Mouse (Mus musculus) heart, embryonic 14.5 days (tissue): ENCODE measurements at regions not wholly inside any gene's neighbourhood (a gene's known extent, or its start where the extent isn't known, plus 50 kb on each side); places are given as distances from the start of the nearest gene placed in this dataset.

Source experiments
- ATAC-seq: fragments of 200-750 bp; cut with Nextera tagmentation; 2 replicates; pipeline ENCODE4 v1.8.0; 2017; ENCODE audit warnings: low read depth, moderate TSS enrichment; ENCODE audit not compliant: insufficient number of reproducible peaks, insufficient read depth, low FRiP score
- H3K27ac ChIP-seq, 2 experiments: fragments of 200-500 bp in 1 of 2; fragments of 300-500 bp in 1 of 2; sonication (generic) in 1 of 2; replicated peaks in 1 of 2; 2 replicates each; pipeline ENCODE4 v1.5.1; 2012 to 2014; ENCODE audit warnings: low read depth in 2 of 2, low read length in 2 of 2, control low read depth in 1 of 2, mild to moderate bottlenecking in 1 of 2, mixed read lengths in 1 of 2; ENCODE audit not compliant: control insufficient read depth in 1 of 2, insufficient read depth in 1 of 2
- H3K27me3 ChIP-seq: fragments of 300-500 bp; sonication (generic); 2 replicates; pipeline ENCODE4 v1.6.1; 2014; ENCODE audit warnings: mild to moderate bottlenecking, low read length, control low read depth; ENCODE audit not compliant: control insufficient read depth, insufficient read depth
- H3K36me3 ChIP-seq: fragments of 300-500 bp; sonication (generic); 2 replicates; pipeline ENCODE4 v1.6.1; 2014; ENCODE audit warnings: mild to moderate bottlenecking, control low read depth, low read length, mixed read lengths; ENCODE audit not compliant: control insufficient read depth, insufficient read depth
- H3K4me1 ChIP-seq, 2 experiments: fragments of 200-500 bp in 1 of 2; fragments of 300-500 bp in 1 of 2; sonication (generic) in 1 of 2; 2 replicates each; pipeline ENCODE4 v1.6.1; 2012 to 2014; ENCODE audit warnings: low read length in 2 of 2, control low read depth in 1 of 2, mixed read lengths in 1 of 2; ENCODE audit not compliant: control insufficient read depth in 2 of 2, insufficient read depth in 2 of 2
- H3K4me2 ChIP-seq: fragments of 300-500 bp; sonication (generic); 2 replicates; pipeline ENCODE4 v1.6.1; 2014; ENCODE audit warnings: mild to moderate bottlenecking, low read length
- H3K4me3 ChIP-seq, 2 experiments: fragments of 200-500 bp in 1 of 2; fragments of 300-500 bp in 1 of 2; sonication (generic) in 1 of 2; 2 replicates each; pipeline ENCODE4 v1.5.1; 2012 to 2014; ENCODE audit warnings: low read length in 2 of 2, mild to moderate bottlenecking in 2 of 2, control low read depth in 1 of 2, low read depth in 1 of 2, moderate library complexity in 1 of 2; ENCODE audit not compliant: control insufficient read depth in 1 of 2, insufficient read depth in 1 of 2
- H3K9ac ChIP-seq: fragments of 300-500 bp; sonication (generic); 2 replicates; pipeline ENCODE4 v1.6.1; 2014; ENCODE audit warnings: mild to moderate bottlenecking, low read length
- H3K9me3 ChIP-seq: fragments of 300-500 bp; sonication (generic); 2 replicates; pipeline ENCODE4 v1.6.1; 2016; ENCODE audit warnings: low read length, control low read depth; ENCODE audit not compliant: control insufficient read depth
- WGBS: fragments of 180-500 bp; shearing (Covaris S2); extraction: QIAGEN DNeasy Blood & Tissue Kit; methylation state at CpG from one replicate; pipeline ENCODE4 v1.1.7; 2014; 5-methylcytosine and 5-hydroxymethylcytosine counted together

GRCm38 (mm10) chr14:61857616-61858015, 250.4 kb downstream of the Kcnrg start:
- 75% methylated on average over 6 of the region's 6 CpGs for WGBS
- H3K9me3 ChIP-seq = no peaks in the 10 kb centered on the region
- no peak overlapping the region for H3K9ac ChIP-seq
- H3K27ac ChIP-seq = no peak overlapping the region
- H3K27me3 ChIP-seq = no peaks in the 10 kb centered on the region
- H3K36me3 ChIP-seq = no peaks in the 10 kb centered on the region
- H3K4me1 ChIP-seq = no peaks in the 10 kb centered on the region
- no peak overlapping the region for H3K4me3 ChIP-seq
- H3K4me2 ChIP-seq = no peak overlapping the region
- no peak for ATAC-seq

DNA sequence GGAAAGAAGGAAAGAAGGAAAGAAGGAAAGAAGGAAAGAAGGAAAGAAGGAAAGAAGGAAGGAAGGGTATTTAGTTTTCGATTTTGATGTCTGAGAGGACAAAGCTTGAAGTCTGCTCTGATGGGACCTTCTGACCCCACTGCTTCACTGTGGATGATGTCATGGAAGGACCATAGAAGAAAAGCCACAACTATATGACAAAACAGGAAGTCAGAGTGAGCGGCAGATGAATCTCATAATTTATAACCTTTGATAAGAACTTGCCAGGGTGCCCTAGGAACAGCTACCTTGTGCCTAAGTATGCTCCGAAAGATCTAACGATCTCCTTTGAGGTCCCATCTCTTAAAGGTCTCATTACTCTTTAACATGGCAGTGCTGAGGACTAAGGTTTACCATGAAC, 253.4 kb downstream of the Kcnrg start:
- WGBS = 80% methylated on average over 4 of the region's 4 CpGs

GRCm38 (mm10) chr14:61861357-61861958, 254.2 kb downstream of the Kcnrg start:
- H3K36me3 ChIP-seq = no peaks in the 10 kb centered on the region
- 83% methylated on average over 8 of the region's 8 CpGs for WGBS
- no peak for ATAC-seq
- no peaks in the 10 kb centered on the region for H3K27me3 ChIP-seq
- H3K4me2 ChIP-seq = no peak overlapping the region
- H3K9me3 ChIP-seq = no peaks in the 10 kb centered on the region
- no peaks in the 10 kb centered on the region for H3K4me1 ChIP-seq
- no peak overlapping the region for H3K4me3 ChIP-seq
- no peak overlapping the region for H3K27ac ChIP-seq
- H3K9ac ChIP-seq = no peak overlapping the region

More for the DNA sequence above, 253.4 kb downstream of the Kcnrg start:
- Histone ChIP-seq H3K27ac (no peak overlapping the region), H3K4me2 (no peak overlapping the region), H3K4me3 (no peak overlapping the region), H3K27me3 (no peaks in the 10 kb centered on the region), H3K36me3 (no peaks in the 10 kb centered on the region), H3K4me1 (no peaks in the 10 kb centered on the region), H3K9me3 (no peaks in the 10 kb centered on the region), H3K9ac (no peak overlapping the region)
- no peak for ATAC-seq

DNA sequence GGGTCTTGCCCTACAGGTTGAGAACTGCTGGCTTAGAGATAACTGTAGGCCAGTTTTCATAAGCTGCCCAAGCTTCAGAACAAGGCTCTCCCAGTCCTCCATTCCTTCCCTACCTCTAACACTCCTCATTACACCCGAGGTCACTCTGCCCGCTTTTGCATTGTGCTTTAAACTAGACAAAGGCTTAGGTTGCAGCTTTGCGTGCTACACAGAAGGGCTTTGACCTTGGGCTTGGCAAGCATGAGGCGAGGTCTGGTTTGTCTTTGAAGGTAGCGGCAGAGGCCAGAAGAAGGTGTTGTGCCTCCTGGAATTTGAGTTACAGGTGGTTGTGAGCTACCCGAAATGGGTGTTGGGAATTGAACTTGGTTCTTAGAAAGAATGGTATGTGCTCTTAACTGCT, 255.7 kb downstream of the Kcnrg start:
- H3K9me3 ChIP-seq = no peaks in the 10 kb centered on the region
- ATAC-seq = no peak
- WGBS = 75% methylated on average over 6 of the region's 6 CpGs
- H3K9ac ChIP-seq = no peak overlapping the region
- no peaks in the 10 kb centered on the region for H3K36me3 ChIP-seq
- no peak overlapping the region for H3K4me3 ChIP-seq
- H3K4me1 ChIP-seq = no peaks in the 10 kb centered on the region
- H3K4me2 ChIP-seq = no peak overlapping the region
- no peaks in the 10 kb centered on the region for H3K27me3 ChIP-seq
- no peak overlapping the region for H3K27ac ChIP-seq

GRCm38 (mm10) chr14:61863475-61863874, 256.2 kb downstream of the Kcnrg start:
- ATAC-seq = no peak
- H3K4me2 ChIP-seq = no peak overlapping the region

DNA sequence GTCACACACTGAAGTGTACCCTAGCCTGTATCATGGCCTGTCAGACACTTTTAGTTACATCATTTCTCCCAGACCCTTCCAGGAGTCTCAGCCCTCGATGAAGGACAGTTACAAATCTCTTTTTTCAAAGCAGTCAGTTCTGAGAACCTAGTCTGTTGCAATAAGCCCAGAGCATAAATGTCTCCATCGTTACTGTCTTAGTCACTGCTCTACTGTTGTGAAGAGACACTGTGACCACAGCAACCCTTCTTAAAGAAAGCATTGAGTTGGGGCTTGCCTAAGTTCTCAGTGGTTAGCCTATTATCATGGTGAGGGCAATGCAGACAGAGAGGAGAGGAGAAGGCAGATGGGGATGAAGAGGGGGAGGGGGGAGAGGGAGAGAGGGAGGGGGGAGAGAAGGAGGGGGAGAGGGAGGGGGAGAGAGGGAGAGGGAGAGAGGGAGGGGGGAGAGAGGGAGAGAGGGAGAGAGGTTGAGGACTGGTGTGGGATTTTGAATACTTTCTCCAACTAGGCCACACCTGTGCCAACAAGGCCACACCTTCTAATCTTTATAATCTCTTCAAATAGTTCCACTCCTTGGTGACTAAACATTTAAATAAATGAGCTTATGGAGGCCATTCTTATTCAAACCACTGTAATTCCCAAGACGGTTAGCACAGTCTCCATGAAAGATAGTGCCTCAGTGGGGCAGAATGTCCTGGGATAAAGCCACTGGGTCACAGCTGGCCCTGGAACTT, 259.4 kb downstream of the Kcnrg start:
- no peak overlapping the region for H3K4me3 ChIP-seq
- WGBS = 67% methylated on average over 3 of the region's 3 CpGs
- no peaks in the 10 kb centered on the region for H3K9me3 ChIP-seq
- H3K4me1 ChIP-seq = no peaks in the 10 kb centered on the region
- no peaks in the 10 kb centered on the region for H3K27me3 ChIP-seq
- no peaks in the 10 kb centered on the region for H3K36me3 ChIP-seq
- H3K9ac ChIP-seq = no peak overlapping the region
- H3K4me2 ChIP-seq = no peak overlapping the region
- H3K27ac ChIP-seq = no peak overlapping the region
- ATAC-seq = no peak

More at GRCm38 (mm10) chr14:61863475-61863874, 256.2 kb downstream of the Kcnrg start:
- Histone ChIP-seq H3K4me3 (no peak overlapping the region), H3K27ac (no peak overlapping the region), H3K27me3 (no peaks in the 10 kb centered on the region), H3K36me3 (no peaks in the 10 kb centered on the region), H3K4me1 (no peaks in the 10 kb centered on the region), H3K9ac (no peak overlapping the region), H3K9me3 (no peaks in the 10 kb centered on the region)
- 61% methylated on average over 2 of the region's 2 CpGs for WGBS

GRCm38 (mm10) chr14:61874206-61874605, 266.9 kb downstream of the Kcnrg start:
- no peaks in the 10 kb centered on the region for H3K36me3 ChIP-seq
- H3K4me3 ChIP-seq = no peak overlapping the region
- ATAC-seq = no peak
- no peaks in the 10 kb centered on the region for H3K27me3 ChIP-seq
- H3K9me3 ChIP-seq = no peaks in the 10 kb centered on the region
- no peaks in the 10 kb centered on the region for H3K4me1 ChIP-seq
- H3K27ac ChIP-seq = no peak overlapping the region
- H3K4me2 ChIP-seq = no peak overlapping the region
- H3K9ac ChIP-seq = no peak overlapping the region

DNA sequence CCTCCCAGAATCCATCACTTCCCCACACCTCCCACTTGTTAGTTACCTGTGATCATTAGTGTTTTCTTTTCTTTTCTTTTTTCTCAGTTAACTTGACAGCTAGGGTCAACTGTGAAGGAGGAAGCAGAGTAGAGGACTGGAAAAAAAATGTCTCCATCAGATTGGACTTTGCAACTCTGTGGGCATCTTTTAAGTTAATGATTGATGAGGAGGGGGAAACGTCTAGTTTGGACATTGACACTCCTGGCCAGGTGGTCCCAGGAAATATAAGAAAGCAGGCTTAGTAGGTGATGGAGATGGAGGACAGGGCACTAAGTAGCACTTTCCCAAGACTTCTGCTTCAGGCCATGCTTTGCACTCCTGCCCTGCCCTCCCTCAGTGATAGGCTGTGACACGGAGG, 272.2 kb downstream of the Kcnrg start:
- H3K27me3 ChIP-seq = no peaks in the 10 kb centered on the region
- no peak overlapping the region for H3K4me2 ChIP-seq
- no peaks in the 10 kb centered on the region for H3K36me3 ChIP-seq
- H3K27ac ChIP-seq = no peak overlapping the region
- no peaks in the 10 kb centered on the region for H3K9me3 ChIP-seq
- no peak for ATAC-seq
- H3K4me1 ChIP-seq = no peaks in the 10 kb centered on the region
- WGBS = 61% methylated on average over 2 of the region's 2 CpGs
- H3K4me3 ChIP-seq = no peak overlapping the region
- no peak overlapping the region for H3K9ac ChIP-seq
